Mouse (Mus musculus) mouse trophoblast stem cell (cell line): ENCODE results near the gene Fuk.
"Not testable (repeated sequence)": the region's sequence is repeated elsewhere in the genome, so short reads cannot be mapped to it uniquely, and the experiment has no call there.

Source experiments
- in situ Hi-C, 2 experiments: fragments of 300-500 bp; cut with MseI, MboI; formaldehyde crosslinking; loops; 2 replicates in 1 of 2; 3 replicates in 1 of 2; pipeline ENCODE4 v1.15.1; 2025

The Fuk gene

DNA sequence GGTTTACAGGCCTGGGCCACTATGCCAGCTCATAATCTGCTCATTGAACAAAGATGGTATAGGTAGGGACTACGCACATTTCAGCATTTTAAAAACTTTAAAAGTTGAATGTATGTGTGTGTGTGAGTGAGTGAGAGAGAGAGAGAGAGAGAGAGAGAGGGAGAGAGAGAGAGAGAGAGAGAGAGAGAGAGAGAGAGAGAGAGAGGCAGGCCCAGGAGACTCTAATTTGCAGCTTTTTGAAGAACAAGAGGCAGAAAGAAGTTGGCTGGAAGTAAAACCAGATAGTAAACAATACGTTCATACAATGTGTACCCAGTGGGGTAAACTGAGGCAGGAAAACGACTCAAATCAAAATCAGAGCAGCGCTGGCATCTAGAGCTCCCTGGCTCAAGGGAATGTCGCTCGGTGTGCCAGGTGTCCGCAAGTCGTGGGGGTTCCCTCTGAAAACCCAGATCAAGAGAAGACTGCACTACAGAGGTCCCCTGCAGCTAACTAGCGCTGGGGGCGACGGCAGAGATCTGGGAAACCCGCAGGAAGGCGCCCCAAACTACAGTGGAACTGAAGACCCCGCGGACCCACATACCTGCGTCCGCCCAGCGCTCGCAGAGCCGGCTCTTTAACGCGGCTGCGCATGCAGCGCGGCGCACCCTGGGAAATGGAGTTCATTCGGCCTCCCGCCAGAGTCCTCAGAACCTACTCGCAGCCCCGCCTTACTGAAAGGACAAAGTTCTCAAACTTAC is at the start of gene Fuk:
Gene Fuk (minus strand): TSS at position 650 of the 740 bp plus-strand sequence.
- in situ Hi-C loops: no loop called here

DNA sequence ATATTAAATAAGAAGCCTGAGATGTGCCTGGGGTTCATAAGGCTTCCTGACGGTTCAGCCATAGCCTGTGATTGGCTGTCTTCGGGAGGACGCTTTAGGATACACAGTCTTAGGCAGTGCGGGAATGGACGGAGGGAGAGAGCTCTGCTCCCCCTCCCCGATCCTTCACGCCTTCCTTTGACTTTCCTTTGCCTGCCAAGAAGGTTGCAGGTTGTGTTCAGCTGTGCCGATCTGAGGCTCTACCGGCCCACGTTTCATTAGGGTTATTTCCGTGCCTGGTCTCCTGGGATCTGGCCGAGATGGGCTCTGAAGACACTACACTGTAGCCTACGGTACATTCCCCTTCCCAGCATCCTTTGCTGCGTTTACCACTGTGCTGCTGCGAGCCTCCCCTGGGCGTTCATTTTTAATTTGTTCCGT is 47.8 kb upstream of the Fuk start:
- in situ Hi-C loops: no loop called here

DNA sequence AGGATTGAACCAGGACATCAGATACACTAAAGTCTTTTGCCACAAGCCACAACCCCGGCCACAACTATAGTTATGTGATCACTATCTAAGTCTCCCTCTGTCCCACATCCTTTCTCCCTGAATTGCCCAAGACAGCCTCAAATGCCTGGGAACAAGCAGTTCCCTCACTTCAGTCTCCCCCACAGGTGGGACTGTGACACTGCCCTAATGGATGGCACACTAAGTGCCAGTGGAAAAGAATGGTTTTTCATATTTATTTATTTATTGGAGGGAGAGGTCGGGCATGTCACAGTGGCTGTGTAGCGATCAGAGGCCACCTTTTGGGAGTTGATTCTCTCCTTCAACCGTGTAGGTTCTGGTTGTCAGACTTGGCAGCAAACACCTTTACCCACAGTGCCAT is 43.4 kb upstream of the Fuk start:
- in situ Hi-C loops: no loop called here

DNA sequence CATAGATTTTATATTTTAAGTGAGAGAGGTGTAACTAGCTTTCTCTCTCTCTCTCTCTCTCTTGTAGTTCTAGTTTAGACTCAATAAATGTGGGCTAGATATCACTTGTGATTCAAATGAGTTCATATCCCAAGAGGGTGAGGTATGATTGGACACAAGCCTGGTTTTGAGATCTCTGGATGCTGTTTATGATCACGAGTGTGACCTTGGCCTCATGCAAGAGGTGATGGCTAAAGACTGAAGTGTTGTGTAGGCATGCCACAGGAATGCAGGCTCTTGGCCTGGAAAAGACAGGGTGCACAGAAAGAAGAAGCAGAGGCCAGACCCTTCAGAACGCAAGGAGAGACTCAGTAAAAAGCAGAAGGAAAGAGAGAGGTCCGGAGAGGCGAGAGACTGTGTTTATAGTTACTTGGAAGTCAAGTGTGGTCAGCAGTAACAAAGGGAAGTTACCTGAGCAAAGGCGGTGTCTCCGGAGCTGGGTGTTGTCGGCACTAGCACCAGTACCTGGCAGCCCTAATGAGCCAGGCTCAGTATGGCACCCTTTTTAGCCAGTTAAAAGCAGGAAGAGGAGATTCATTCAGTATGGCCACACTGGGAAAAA is 42.1 kb upstream of the Fuk start:
- in situ Hi-C loops: no loop called here

DNA sequence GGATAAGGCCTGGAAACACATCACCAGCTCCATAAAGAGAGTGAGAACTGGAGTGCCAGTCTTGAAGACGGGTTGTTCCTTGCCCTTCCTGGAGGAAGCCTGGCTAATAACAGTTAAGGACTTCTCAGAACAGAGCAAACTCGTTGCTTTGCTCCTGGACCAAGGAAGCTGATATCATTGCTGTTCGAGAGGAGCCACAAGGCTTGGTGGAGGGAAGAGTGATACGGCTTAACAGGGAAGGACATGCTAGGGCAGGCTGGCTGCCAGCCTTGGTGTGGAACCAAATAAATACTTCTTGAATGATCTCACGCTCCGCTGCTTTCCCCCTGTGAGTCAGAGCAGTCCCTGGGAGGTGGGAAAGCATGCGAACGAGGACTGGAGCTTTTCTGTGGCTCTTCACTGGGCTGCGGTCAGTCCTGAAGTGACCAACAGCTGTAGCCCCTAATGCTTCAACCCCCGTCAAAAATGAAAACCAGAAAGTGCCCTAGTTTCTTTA is 39.2 kb upstream of the Fuk start:
- in situ Hi-C loops: no loop called here

DNA sequence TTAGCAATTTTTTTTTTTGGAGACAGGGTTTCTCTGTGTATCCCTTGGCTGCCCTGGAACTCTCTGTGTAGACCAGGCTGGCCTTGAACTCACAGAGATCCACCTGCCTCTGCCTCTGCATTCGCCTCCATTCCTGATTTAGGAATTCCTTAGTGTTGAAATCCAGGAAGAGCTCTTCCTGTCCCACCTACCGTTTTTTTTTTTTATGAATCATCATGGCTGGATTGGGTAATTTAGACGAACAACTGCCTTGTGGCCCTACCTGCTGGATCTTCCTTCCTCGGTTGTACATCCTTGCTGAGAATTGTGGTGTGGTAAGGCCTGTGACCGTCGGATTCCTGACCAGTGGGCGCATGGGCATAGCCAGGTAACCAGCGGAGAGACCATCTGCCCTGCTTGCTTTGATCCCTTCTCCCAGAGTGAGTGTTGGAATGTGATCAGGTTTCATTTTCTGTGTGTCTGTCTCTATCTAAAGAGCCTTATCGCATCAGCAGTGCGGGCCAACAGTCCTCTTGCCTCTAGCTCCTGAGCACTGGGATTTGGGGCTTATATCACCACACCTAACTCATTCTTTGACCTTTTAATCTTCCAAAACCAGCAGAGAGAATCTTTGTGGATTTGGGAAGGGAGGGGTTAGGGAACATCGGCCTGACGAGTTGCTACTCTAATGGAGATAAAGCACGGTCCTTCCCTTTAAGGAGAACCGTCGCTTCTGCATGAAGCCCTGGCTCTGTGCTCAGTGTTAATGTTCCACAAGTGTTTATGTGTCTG is 38.6 kb upstream of the Fuk start:
- in situ Hi-C loops: no loop called here

DNA sequence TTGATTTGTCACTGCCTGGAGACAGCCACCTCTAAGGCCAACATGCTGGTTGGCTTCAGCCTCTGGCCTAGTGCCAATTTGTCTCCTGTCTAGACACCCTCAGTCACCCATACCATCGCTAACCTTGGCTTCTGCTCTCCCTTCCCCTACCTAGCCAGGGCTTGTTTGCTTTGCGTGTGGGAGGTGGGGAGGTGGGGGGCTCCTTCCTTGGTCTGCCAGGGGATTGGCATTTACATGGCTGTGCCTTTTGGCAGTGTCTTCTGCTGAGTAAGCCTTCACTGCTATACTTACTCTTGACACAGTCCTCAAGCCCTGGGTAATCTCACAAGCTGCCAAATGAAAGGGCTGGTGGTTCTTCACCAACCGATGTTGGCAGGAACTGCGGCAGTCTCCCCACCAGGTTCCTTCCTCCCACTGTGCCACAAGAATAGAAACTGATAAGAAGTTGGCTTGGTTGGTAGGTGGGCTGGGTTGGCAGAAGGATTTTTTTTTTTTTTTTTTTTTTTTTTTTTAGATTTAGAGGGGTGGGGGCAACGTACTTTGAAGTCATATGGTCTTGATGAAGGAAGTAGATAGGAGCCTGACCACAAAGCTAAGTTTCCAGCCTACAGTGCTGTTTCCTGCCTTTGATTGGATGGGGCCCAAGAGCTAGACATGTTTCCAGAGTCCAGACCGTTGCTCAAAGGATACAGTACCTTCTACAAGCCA is 36.7 kb upstream of the Fuk start:
- in situ Hi-C loops: no loop called here

DNA sequence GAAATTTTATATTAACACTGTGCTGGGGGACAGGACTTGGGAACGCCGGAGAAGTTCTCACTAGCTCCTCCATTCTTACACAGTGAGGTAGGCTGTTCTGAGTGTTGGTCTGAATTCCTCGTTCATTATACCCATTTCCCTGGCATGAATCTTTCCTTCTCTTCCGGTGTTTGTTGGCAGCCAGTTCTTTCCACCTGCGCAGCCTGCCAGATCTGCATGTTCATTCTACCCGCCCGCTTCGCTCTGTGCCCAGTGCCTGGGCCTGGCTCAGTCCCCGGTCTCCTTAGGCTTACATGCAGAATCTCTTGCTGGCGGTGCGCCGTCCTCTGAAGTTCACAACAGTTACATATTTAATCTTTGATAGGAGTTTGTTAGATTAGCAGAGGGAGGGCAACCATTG is 33.9 kb upstream of the Fuk start:
- in situ Hi-C loops: no loop called here

DNA sequence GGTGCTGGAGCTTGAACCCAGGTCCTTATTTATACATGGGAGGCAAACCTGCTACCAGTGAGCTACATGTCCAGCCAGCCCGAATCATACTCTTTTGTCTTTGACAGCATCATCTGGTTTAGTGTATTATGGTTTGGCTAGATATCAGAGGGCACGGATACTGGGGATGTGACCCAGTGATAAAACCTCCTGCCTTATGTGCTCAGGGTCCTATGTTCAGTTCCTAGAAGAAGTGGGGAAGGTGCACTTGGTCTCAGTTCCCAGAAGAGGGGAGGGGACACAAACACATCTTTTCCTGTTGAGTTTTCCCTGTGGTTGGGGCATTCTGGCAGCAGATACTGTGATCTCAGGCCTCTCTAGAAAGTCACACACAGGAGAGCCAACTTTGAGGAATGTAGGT is 31.0 kb upstream of the Fuk start:
- in situ Hi-C loops: no loop called here

DNA sequence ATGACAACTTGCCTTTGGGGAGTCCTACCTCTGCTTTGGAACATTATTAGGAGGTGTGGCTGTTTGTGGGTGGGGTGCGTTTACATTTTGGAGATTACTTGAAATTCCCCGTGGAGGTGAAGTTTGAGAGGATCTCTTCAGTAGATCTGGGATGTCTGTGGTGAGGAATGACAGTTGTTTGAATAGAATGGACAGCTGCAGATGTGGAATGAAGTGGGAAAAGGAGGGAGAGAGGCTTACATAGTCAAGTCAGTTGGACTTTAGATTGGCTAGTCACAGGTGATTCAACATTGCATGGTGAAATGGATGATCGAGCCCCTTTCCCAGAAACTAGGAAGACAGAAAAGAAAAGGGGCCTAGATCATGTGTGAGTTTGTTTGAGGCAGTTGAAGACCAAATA is 30.2 kb upstream of the Fuk start:
- in situ Hi-C loops: no loop called here

DNA sequence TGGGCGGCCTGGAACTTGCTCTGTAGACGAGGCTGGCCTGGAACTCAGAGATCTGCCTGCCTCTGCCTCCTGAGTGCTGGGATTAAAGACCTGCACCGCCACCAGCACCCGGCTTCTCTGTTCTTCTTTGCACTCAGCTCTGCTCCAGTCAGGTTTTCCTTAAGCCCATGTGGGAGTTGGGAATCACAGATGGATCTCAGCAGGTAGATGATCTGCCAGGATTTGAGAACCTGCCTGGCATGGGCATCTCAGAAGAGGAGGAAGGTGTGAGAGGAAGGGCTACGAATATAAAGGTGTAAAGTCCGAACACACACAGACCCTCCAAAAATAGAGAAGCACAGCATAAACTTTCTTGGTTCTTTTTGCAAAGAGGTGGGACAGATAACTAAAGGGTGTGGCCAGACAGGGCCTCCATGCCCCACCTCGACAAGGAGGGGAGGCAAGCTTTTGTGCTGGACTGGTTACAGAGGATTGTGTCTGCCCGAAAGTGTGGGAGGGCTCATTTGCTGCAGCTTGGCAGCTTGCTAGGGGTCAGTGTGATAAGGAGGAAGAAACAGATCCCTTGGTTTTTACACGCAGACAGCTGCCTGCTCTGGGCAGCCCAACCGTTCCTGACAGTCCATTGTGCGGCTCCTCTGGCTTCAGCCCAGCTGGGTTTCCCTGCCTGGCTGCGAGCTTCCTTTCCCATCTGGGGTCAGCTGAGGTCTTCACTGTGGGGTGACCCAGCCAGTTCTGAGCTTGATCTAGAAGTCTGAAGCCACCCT is 29.1 kb upstream of the Fuk start:
- in situ Hi-C loops: no loop called here

DNA sequence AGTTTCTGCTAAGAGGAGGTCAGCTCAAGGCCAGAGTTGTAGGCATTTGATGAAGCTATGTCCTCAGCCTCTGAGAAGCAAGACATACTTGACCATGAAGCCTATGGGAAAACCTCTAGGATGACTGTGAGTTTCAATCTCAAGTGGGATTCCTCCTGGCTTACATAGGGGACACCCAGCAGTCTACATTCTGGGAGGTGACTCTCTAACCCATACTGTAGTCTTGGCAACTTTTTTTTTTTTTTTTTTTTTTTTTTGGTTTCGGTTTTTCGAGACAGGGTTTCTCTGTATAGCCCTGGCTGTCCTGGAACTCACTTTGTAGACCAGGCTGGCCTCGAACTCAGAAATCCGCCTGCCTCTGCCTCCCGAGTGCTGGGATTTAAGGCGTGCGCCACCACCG is 27.4 kb upstream of the Fuk start:
- in situ Hi-C loops: not testable (repeated sequence)

DNA sequence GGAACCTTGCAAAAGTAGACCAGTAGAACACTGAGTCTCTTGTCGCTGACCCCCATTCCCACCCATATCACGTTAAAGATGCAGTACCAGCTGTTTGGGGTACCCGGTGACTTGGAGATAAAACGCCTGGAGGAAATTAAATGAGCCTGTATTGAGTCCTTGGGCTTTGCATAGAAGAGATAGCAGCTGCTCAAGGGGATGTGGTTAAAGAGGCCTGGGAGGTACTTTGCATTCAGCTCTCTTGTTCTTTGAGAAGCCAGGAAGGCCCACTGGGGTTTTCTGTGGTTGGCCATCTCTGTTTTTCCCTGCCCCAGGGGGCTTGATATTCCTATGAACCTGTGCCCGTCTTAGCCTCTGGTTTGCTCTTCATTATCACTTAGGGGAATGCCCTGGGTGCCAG is 26.8 kb upstream of the Fuk start:
- in situ Hi-C loops: no loop called here

- in situ Hi-C loops: no loop called here
Measured at GRCm38 (mm10) chr8:110928435-110928834, 26.1 kb upstream of the Fuk start.

- in situ Hi-C loops: no loop called here
Measured at GRCm38 (mm10) chr8:110926690-110927089, 24.4 kb upstream of the Fuk start.

DNA sequence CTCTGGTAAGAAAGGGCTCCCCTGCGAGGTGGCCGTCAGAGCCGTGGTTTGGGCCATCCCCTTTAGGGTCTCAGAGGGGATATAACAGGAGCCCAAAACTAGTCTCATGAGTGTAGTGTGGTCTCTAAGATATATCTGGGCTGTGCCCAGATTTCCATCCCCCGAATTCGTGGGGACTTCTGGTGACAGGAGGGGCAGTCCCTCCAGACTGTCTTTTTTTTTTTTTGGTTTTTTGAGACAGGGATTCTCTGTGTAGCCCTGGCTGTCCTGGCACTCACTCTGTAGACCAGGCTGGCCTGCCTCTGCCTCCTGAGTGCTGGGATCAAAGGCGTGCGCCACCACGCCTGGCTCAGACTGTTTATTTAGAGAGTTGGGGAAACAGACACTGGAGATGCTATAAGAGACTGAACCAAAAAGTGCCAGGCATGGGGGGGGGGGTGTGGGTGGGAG is 23.4 kb upstream of the Fuk start:
- in situ Hi-C loops: no loop called here

DNA sequence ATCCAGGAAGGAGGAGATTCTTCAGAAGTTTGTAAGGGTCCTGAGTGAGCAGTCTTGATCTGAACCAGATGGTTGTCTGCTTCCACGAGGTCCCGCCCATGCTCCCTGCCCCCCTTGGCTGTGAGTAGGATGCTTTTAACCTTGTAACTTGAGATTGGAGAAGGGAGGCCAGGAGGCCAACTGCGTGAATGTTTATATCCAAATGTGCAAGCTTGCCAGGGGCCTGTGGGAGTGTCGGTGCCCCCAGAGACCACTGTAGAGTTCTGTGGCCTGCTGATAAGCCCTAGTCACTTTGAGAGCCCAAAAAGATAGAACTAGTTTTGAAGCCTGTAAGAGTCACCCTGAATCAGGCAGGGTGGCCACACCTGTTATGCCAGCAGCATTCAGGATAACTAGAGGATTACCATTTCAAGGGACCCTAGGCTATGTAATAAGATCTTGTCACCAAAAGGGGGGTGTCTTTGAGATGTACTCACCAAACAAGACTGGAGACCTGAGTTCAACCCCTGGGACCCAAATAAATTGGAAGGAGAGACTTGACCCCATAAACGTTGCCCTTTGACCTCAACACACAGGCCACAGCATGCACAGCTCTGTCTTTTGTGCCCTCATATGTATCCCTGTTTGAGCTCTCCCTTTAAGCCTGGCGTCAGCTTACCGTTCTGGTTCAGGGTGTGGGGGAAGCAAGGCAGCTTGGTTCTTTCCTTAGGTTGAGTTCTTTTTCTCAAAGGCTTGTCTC is 19.4 kb upstream of the Fuk start:
- in situ Hi-C loops: no loop called here

GRCm38 (mm10) chr8:110920773-110921277 is 18.5 kb upstream of the Fuk start:
- in situ Hi-C loops: no loop called here

GRCm38 (mm10) chr8:110920032-110920772 is 17.9 kb upstream of the Fuk start:
- in situ Hi-C loops: no loop called here
